Mouse (Mus musculus): Measurements from ENCODE around the gene Gstt4.
"Not testable (repeated sequence)": the region's sequence is repeated elsewhere in the genome, so short reads cannot be mapped to it uniquely, and the experiment has no call there.

Gstt4 gene

DNA sequence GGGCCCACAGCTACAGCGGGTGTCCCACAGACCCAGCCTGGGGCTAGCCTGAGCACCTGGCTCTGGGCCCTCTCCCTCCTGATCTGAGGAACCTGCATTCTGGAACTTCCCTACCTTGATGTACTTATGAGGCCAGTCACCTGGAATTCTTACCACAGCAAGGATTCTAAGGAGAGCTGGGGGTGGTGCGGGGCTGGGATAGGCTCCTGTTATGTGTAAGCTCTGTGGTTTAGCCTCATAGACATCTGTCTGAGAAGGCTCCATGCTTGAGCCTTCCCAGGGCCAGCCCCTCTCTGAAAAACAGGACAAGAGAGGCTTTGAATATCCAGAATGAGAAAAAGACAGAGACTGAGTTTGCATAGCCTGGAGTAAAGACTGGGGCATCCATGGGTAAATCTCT is at the start of gene Gstt4:
Gene Gstt4, minus strand, starts transcription at position 101 of the 400 bp plus-strand sequence.
- no peak for DNase-seq (ENCODE audit: low spot score in 2 of 2)

DNA sequence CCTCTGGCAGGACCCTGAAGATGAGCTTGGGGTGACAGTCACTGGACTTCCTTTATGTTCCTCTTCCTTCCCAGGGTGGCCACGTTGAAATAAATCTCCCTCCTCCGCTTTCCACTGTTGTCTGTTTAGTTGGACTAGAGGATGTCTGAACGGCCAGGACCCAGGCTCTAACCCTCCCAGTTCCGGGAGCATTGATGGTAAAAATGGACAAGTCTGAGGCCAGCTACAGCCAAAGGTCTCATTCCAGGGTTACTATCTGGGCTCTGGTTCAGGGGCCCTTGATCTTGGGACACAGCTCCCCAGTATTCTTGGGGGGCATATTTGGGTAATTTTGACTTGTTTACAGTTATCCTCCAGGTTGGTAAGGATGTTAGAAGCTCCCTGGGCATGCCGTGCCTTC is 39.2 kb upstream of the Gstt4 start:
- no peak for DNase-seq (ENCODE audit: low spot score in 2 of 2)

DNA sequence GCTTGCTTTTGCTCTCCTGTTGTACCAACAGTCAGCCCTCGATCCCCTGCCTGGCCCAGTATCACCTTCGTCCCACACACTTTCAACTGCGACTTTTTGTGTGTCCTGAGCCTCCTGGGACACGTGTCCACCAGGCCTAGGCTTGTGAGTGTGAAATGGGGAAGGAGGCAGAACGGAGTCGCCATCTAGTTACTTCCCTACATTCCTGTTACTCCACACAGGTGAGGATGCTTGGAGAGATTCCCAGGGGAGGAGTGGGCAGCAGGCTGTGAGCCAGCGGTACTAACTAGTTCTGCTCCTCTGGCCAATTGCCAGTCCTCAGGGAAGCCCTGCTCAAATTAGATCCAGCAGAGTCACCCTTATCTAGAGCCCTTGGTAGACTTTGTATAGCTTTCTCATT is 38.4 kb upstream of the Gstt4 start:
- DNase-seq (ENCODE audit: low spot score in 2 of 2): no peak

DNA sequence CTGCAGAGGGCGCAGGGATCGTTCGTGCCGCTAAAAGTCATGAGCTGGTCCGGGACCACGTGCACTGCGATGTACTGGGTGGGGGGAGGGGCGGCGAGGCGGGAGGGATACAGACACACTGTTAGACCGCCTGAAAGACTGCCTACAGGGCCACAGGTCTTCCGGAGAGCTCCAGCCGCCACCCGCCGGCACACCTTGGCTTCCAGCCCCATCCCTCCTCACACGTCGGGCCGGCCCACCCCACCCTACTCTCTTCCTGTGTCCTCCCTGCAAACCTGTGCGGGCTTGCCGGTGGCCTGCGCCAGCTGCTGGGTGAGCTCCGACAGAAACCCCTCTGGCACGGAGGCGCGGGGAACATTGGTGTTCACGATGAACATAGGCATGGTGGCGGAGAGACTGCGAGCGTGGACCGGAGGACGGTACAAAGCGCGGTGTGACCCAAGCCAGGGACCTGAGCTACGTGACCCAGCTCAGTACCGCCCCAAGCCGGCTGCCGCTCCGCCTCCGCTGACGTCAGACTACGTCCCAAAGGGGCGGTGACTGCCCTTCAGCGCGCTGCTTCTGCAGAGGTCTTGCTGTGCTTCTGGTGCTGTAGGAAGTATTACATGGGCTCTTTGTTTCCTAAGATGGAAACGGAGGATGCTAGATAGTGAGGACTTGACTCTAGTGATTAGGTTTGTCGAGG is 37.6 kb upstream of the Gstt4 start, which contains the start of gene Mif:
Gene Mif, minus strand, starts transcription at position 455 of the 685 bp plus-strand sequence.
- DNase-seq (ENCODE audit: low spot score in 2 of 2): peak; percentile 78 to 85

DNA sequence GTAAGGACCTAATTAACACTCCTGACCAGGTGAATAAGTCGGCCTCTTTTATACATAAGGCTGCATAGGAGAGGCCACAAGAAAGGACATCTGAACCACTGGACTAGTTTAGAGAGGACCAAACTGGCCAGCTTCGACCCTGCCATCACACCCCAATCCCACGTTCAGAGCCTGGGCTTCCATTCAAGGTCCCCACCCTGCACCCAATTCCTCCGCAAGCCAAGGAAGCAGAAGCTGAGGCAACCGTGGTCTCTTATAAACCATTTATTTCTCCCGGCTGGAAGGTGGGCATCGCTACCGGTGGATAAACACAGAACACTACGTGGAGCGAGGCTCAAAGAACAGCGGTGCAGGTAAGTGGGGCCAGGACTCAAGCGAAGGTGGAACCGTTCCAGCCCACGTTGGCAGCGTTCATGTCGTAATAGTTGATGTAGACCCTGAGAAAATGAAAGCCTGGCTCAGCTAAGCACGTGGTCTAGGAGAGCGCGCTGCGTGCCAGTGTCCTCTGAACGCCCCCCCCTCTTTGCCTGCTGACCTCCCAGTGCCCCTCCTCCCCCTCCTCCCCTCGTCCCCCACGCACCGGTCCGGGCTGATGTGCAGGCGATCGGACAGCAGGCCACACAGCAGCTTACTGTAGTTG is 36.9 kb upstream of the Gstt4 start:
- DNase-seq (ENCODE audit: low spot score in 2 of 2): no peak

DNA sequence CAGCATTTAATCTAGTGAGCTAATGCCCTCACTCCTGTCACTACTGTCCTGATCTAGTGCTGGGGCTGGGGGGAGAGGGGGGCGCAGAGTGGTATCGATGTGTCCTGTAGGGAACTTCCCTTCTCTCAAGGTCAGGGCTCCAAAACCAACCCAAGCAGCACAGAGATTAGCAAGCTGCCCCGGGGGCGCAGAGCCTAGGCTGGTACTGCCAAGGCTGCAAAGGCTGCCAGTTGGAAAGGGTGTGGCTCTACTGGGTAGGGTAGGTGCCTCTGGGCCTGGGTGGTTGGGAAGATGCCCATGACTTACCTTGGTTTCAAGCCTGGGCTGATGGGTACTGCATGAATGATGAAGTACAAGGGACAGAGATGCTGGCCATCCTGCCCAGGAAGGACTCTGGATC is 35.3 kb upstream of the Gstt4 start:
- DNase-seq (ENCODE audit: low spot score in 2 of 2): no peak

DNA sequence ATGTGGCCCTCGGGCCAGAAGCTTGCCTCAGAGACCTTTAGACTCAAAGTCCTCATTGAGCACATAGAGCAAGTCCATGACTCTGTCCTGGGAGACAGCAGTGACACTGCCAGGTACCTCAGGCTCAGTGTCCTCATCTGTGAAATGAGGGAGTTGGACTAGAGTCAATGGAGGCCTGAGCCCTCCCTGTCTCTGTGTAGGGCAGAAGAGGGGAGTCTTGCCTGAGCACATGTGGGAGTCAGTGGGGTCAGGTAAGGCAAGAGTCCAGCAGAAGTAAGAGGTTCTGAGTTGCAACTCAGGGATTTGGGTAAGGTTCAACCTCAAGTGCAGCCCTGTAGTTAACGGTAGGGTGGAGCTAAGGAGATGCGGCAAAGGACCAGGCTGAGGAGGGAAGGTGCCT is 34.6 kb upstream of the Gstt4 start:
- no peak for DNase-seq (ENCODE audit: low spot score in 2 of 2)

DNA sequence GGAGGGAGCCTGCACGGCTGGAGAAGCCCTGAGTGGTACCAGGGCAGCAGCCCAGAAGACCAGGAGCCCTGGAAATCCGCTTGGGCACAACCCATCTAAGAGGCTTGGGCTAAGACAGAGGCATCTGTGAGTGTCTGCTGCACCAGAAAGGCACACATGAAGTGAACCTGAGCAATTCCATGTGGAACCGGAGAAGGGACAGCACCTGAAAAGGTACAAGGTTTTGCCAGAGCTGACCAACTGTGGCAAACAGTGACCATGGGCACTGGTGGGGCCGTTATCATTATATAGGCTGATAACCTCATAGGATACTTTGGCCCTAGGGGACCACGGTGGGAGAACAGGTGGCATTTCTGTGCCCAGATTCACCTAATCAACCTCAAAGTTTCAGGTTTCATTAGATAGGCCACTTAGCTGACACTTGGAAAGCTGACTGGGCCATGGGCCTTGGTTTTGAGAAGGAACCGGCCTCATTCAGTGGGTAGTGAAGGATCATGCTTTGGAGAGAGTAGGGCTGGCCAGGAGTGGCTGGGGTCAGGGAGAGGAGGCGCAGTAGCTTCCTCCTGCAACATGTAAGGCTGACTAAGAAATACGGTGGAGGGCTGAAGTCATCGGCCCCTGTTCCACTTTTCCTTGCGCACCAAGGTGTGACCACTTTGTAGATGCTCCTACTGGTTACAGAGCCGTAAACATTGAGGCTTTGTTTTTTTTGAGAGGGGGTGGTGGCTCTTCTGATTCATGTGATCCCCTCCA is 34.0 kb upstream of the Gstt4 start:
- DNase-seq (ENCODE audit: low spot score in 2 of 2): no peak

DNA sequence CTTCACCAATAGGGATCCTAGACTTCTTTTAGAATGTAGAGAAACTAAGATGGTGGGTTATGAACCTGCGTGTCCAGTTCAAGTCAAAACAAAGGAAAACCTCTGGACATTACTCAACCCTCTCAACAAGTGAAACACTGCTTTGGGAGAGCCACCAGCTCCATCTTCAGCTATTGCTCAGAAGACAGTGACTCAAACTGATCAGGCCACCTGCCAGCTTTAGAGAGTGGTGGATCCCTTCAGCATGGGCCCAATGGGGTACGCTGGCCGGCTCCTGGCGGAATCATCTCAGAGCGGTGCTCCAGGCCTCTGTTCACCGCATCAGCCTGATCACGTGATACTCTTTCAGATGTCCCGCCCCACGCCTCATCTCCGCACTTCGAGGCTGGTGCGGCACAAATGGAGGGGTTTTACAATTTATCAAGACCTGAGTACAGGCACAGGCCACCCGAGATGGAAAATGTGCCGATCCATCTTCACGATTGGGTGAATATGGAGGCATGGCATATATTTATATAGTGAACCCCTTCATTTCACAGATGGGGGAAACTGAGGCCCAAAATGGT is 33.2 kb upstream of the Gstt4 start:
- no peak for DNase-seq (ENCODE audit: low spot score in 2 of 2)

DNA sequence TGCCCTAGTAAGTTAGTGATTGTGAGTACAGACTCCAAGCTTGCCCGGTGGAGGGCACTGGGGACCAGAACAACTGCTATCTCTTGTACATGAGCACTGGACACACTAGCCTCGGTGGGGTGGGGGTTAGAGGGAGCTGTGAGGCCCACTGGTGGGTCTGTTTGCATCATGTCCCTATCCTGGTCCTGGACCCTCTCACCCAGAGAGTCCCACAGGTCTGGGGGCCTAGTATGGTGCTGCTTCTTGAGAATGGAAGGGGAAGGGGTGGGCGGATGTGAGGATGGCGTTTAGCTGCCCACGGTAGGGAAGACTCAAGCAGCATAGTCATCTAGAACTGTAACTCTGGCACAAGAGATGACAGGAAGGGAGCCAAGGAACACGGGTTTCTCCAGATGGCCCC is 32.4 kb upstream of the Gstt4 start:
- no peak for DNase-seq (ENCODE audit: low spot score in 2 of 2)

DNA sequence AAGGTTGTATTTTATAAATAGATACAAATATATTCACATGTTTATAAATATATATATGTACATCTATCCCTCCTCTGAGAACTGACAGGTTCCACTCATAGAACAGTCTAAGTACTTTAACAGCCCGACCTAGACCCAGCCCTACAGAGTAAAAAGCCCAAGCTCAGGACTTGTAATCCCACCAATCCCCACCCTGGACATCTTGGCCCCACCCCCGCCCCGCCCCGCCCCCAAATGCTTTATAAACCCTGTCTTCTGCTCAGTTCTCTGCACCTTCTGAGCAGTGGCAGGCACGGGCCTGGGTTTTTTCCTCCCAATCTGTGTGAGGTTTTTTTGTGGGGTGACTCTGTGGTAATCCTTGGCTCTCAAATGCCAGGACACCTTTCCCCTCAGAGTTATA is 31.8 kb upstream of the Gstt4 start:
- DNase-seq (ENCODE audit: low spot score in 2 of 2): no peak

DNA sequence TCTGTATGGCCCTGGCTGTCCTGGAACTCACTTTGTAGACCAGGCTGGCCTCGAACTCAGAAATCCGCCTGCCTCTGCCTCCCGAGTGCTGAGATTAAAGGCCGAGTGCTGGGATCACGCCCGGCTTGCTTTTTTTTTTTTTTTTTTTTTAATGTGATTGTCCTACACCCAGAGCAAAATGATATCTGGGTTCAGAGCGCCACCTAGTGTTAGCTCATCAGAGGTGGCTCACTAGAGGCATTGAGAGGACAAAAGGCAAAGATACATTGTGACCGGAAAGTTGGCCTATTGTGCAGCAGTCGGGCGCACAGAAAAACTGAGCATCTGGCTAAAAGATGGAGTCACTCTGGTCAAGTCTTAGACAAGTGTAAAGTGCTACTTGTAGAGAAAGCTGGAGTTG is 31.1 kb upstream of the Gstt4 start:
- peak; percentile 59 to 65 for DNase-seq (ENCODE audit: low spot score in 2 of 2)

DNA sequence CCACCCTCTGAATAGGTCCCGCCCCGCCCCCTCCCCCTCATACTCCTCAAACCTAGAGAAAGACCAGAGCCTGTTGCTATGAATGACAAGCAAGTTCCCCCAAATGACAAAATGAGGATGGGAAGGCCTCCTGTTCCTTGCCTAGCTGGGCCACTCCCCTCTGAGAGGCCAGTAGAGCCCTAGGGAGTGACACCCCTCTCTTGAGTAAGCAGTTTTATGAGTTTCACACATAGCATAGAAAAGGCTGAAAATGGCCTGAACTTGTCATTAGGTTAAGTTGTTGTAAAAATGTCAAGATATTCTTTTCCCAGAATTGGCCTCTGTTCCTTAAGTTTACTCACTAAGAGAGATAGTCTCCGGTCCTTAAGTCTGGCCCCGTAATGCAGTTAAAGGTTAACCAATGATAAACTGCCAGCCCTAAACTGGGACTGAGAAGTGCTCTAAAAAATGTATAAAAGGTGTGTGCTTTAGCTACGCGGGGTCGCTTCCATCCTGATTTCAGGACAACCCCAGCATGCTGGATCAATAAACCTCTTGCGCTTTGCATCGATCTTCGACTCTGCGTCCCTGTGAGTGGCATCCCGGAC is 30.3 kb upstream of the Gstt4 start:
- DNase-seq (ENCODE audit: low spot score in 2 of 2): no peak

DNA sequence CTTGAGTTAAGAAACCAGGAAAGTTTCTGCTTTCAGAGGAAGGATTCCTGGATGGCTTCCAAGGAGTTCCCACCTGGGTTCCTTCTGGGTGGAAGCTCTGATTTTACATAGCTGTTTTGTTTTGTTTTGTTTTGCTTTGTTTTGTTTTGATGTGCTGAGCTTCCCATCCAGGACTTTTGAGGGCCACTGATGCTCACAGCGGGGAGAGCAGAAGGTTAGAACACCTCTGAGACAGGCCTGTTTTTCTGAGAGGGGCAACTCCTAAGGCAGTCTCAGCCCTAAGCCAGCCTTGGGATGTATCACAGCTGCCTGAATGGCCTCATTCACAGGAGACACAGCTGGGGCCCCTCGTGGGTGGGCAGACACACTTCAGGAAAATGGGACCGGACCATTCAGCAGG is 29.3 kb upstream of the Gstt4 start:
- DNase-seq (ENCODE audit: low spot score in 2 of 2): no peak

DNA sequence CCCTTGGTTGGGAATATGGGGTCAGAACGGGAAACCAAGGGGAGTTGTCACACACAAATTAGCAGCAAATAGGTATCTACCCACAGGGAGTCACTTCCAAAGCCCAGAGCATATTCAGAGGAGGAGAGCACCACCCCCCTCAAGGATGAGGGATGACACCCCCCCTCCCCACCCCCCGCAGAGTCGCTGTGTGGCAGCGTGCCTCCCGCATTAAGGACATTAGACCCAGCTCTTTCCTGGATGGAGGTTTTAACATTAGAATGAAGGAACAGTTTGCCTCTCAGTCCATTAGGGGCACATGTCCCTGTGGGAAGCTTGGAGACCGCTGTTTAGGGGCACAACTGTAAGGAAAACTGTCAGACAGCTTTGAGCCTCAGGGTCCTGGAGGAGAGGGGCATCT is 28.7 kb upstream of the Gstt4 start:
- DNase-seq (ENCODE audit: low spot score in 2 of 2): no peak

DNA sequence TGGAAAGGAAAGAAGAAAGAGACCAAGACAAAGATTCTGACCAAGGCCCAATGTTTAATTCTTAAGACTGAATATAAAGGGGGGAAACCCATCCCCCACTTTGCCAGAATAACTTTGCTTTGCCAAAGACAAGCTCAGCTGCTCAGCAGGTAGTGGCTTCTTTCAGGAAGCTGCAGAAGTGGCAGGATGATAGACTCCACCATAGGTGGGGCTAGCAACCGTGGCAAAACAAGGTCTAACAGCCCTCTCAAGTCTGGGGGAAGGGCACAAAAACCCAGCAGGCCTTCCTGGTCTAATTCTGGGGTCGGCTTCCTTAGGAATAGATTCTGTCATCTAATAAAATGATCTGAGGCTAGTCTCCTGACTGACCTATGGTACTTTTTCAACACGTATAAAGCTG is 26.0 kb upstream of the Gstt4 start:
- no peak for DNase-seq (ENCODE audit: low spot score in 2 of 2)

DNA sequence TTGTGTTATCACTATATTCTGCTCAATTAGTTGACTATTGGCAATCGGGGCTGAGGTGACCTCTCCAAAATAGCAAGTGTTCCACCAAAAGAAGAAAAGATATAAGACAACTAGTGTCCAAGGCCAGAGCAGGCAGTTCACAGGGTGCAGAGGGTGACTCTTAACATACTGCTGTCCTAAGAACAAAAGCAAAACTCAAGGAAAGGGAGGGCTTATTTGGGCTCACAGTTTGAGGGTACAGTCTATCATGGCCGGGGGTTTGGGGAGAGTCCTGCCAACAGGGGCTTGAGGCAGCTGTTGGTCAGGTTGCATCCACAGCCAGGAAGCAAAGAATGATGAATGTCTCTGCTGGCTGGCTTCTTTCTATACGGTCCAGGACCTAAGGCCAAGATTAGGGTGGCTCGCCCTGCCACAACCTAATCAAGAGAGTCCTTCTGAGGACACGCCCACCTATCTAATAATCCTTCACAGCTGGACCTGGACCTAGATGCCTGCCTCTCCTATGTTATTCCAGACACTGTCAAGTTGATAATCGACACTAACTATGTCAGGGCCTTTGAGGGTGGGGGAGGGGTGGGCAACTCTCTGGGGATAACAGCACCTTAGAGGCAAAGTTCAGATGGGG is 23.1 kb upstream of the Gstt4 start:
- no peak for DNase-seq (ENCODE audit: low spot score in 2 of 2)

DNA sequence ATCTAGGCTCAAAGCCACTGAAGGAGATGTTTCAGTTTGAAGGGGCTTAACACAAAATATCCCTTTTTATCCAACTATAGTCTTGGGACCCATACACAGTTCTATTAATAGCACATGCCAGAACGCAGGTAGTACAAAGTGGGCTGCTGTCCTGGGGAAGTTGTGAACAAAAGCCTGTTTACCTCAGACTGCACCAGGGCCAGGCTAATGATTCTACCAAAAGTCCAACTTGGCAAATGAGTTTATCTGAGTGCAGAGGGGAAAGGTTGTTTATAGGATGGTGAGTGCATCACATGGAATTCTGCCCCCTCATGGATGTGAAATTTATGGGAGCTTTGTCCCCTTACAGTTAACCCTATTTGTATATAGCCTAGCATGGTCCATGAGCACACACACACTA is 22.5 kb upstream of the Gstt4 start:
- DNase-seq (ENCODE audit: low spot score in 2 of 2): no peak

DNA sequence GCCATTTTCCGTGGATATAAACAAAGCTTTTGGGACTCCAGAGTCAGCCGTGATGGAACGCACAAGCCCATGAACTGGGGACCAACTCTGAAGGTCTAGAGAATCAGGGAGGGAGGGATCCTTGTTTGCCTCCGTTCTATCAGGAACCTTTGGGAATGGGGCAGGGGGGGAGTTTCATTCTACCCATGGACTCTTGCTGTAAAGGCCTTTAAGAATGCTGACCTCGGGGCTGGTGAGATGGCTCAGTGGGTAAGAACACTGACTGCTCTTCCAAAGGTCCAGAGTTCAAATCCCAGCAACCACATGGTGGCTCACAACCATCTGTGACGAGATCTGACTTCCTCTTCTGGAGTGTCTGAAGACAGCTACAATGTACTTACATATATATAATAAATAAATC is 21.6 kb upstream of the Gstt4 start:
- DNase-seq (ENCODE audit: low spot score in 2 of 2): not testable (repeated sequence)

DNA sequence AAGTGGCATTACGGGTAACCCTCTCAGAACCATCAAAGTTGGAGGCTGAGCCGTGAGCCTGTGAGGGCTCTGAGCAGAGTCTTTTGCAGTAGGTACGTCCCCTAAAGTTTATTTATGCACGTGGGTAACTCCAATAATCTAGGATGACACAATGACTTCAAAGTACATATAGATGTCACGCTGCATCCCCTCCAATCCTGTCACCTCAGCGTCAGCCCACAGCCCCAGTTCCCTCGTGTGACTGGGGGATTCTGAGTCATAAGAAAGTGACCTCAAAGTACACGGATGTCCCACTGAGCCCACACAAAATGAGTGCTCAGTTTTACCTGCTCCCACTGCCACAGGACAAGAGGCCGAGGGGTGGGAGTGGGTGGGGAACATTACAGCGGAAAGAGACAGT is 16.7 kb upstream of the Gstt4 start:
- DNase-seq (ENCODE audit: low spot score in 2 of 2): no peak

DNA sequence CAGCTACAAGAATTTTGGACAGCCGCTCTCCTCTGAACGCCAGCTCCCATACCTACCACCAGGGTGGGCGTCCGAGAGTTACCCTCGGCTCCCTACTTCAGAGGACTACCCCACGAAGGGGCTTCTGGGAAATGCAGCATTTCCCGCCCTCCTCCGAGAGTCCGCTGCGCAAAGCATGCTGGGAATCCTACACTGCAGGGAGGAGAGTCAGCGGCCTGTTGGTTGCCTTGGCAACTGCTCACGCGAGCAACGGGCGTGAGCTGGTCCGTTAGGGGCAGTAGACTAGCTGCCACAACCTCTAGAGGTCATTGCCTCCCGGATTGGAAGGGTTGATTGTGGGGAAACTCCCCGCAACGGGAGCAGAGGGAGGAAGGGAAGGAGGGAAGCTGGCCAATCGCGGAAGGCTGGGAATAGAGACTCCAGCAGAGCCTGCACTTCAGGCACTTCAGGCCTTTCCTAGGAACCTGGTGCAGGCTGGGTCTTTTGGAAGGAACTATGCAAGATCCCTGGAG is 15.0 kb upstream of the Gstt4 start, which contains the start of gene Gstt2:
Gene Gstt2, minus strand, starts transcription at position 177 of the 512 bp plus-strand sequence.
- peak; percentile 82 to 87 for DNase-seq (ENCODE audit: low spot score in 2 of 2)

Measured in urinary bladder, adult 18-20 months (tissue).